Mouse (Mus musculus) testis, adult 2 months (tissue): ENCODE measurements around the gene Arf3.

Experiments used
- CTCF ChIP-seq: fragments of 200-500 bp; IDR thresholded peaks from 2 replicates; pipeline ENCODE4 v1.5.1; 2012; ENCODE audit warnings: low read depth, mild to moderate bottlenecking, inconsistent platforms, low read length, moderate library complexity; ENCODE audit not compliant: control insufficient read depth, insufficient read depth, insufficient replicate concordance
- POLR2A ChIP-seq: fragments of 200-500 bp; IDR thresholded peaks from 2 replicates; pipeline ENCODE4 v1.6.1; 2012; ENCODE audit warnings: low read depth, mild to moderate bottlenecking, inconsistent platforms, low read length, moderate library complexity; ENCODE audit not compliant: control insufficient read depth

- TF ChIP-seq CTCF (no peak), POLR2A (no peak)
Observed at GRCm38 (mm10) chr15:98780075-98780474, 17.1 kb upstream of the Arf3 start.
